Mouse (Mus musculus): ENCODE measurements at regions not wholly inside any gene's neighbourhood (a gene's known extent, or its start where the extent isn't known, plus 50 kb on each side); places are given as distances from the start of the nearest gene placed in this dataset.

GRCm38 (mm10) chr16:25047726-25048125 lies 238.9 kb upstream of the Tprg start:
- Histone ChIP-seq H3K9ac (ENCODE audit: control insufficient read depth, low read depth, low read length, poor library complexity, severe bottlenecking) (no peak overlapping the region), H3K9me3 (replicated peaks; ENCODE audit: insufficient read depth, low read length) (no peaks in the 10 kb centered on the region), H3K79me2 (ENCODE audit: control insufficient read depth, insufficient read depth, low read length, poor library complexity) (no peaks in the 10 kb centered on the region), H3K4me3 (ENCODE audit: control insufficient read depth in 1 of 2, insufficient read depth in 1 of 2, low read depth in 2 of 2, low read length in 2 of 2) (no peak overlapping the region), H3K4me1 (ENCODE audit: control insufficient read depth in 1 of 2, insufficient read depth in 2 of 2, low read length in 2 of 2) (peaks cover 5 to 22% of the 10 kb centered on the region in 2 experiments), H3K27ac (ENCODE audit: control insufficient read depth, low read depth, low read length) (no peak overlapping the region), H3K27me3 (ENCODE audit: control insufficient read depth in 1 of 2, insufficient read depth in 2 of 2, low read length in 2 of 2) (no peaks in the 10 kb centered on the region), H3K36me3 (ENCODE audit: control insufficient read depth in 1 of 2, insufficient read depth in 2 of 2, low read length in 2 of 2) (peaks cover 0 to 22% of the 10 kb centered on the region in 2 experiments; a peak in 2 of 4 replicates)
- no peak for TF ChIP-seq E2F4 (IDR thresholded peaks at IDR 0.05; ENCODE audit: borderline replicate concordance, low read depth, low read length)
- TF ChIP-seq NELFE (IDR thresholded peaks at IDR 0.05; ENCODE audit: low read depth, low read length) = no peak
- no peak for TF ChIP-seq TAL1 (IDR thresholded peaks at IDR 0.05; ENCODE audit: low read length)
- TF ChIP-seq MAZ (IDR thresholded peaks at IDR 0.05; ENCODE audit: low read depth, low read length) = no peak
- no peak for TF ChIP-seq MEF2A (IDR thresholded peaks at IDR 0.05; ENCODE audit: extremely low read depth, insufficient replicate concordance, low read depth, low read length, poor library complexity, severe bottlenecking)
- TF ChIP-seq MYC (IDR thresholded peaks at IDR 0.05; ENCODE audit: low read depth, low read length) = no peak
- TF ChIP-seq TBP (IDR thresholded peaks at IDR 0.05; ENCODE audit: low read depth, low read length) = no peak
- no peak for TF ChIP-seq GATA1 (IDR thresholded peaks at IDR 0.05; ENCODE audit: low read depth, low read length)
- no peak for TF ChIP-seq MAFK (IDR thresholded peaks at IDR 0.05; ENCODE audit: borderline replicate concordance, low read depth, low read length)
- TF ChIP-seq MXI1 (IDR thresholded peaks at IDR 0.05; ENCODE audit: low read depth, low read length) = no peak
- TF ChIP-seq NRF1 (IDR thresholded peaks at IDR 0.05; ENCODE audit: insufficient read depth, low read depth, low read length, poor library complexity, severe bottlenecking) = no peak
- no peak for TF ChIP-seq MYB (IDR thresholded peaks at IDR 0.05; ENCODE audit: low read depth, low read length)
- TF ChIP-seq SMC3 (IDR thresholded peaks at IDR 0.05; ENCODE audit: low read depth, low read length) = no peak
- no peak for TF ChIP-seq CHD1 (IDR thresholded peaks at IDR 0.05; ENCODE audit: low read depth, low read length)
- no peak for TF ChIP-seq USF2 (IDR thresholded peaks at IDR 0.05; ENCODE audit: borderline replicate concordance in 1 of 2, insufficient read depth in 1 of 2, low read depth in 1 of 2, low read length in 2 of 2)
- no peak for TF ChIP-seq ETS1 (IDR thresholded peaks at IDR 0.05; ENCODE audit: low read depth, low read length)
- no peak for TF ChIP-seq EP300 (IDR thresholded peaks at IDR 0.05; ENCODE audit: low read depth in 1 of 2, low read length in 2 of 2)
- no peak for TF ChIP-seq KAT2A (conservative IDR thresholded peaks at IDR 0.05; ENCODE audit: low read depth, low read length)
- no peak for TF ChIP-seq HCFC1 (IDR thresholded peaks at IDR 0.05; ENCODE audit: low read depth, low read length)
- DNase-seq (ENCODE audit: low read depth, low spot score) = no peak

- Histone ChIP-seq H3K9me3 (replicated peaks; ENCODE audit: insufficient read depth, low read length) (no peaks in the 10 kb centered on the region), H3K9ac (ENCODE audit: control insufficient read depth, low read depth, low read length, poor library complexity, severe bottlenecking) (no peak overlapping the region), H3K4me3 (ENCODE audit: control insufficient read depth in 1 of 2, insufficient read depth in 1 of 2, low read depth in 2 of 2, low read length in 2 of 2) (no peak overlapping the region), H3K4me1 (ENCODE audit: control insufficient read depth in 1 of 2, insufficient read depth in 2 of 2, low read length in 2 of 2) (peaks cover 5 to 29% of the 10 kb centered on the region in 2 experiments), H3K79me2 (ENCODE audit: control insufficient read depth, insufficient read depth, low read length, poor library complexity) (no peaks in the 10 kb centered on the region), H3K27ac (ENCODE audit: control insufficient read depth, low read depth, low read length) (no peak overlapping the region), H3K27me3 (ENCODE audit: control insufficient read depth in 1 of 2, insufficient read depth in 2 of 2, low read length in 2 of 2) (no peaks in the 10 kb centered on the region), H3K36me3 (ENCODE audit: control insufficient read depth in 1 of 2, insufficient read depth in 2 of 2, low read length in 2 of 2) (peaks cover 0 to 35% of the 10 kb centered on the region in 2 experiments; a peak in 2 of 4 replicates)
- TF ChIP-seq TCF12 (IDR thresholded peaks at IDR 0.05; ENCODE audit: low read depth, low read length) (no peak), ETS1 (IDR thresholded peaks at IDR 0.05; ENCODE audit: low read depth, low read length) (no peak), MAFK (IDR thresholded peaks at IDR 0.05; ENCODE audit: borderline replicate concordance, low read depth, low read length) (no peak), NELFE (IDR thresholded peaks at IDR 0.05; ENCODE audit: low read depth, low read length) (no peak), MYC (IDR thresholded peaks at IDR 0.05; ENCODE audit: low read depth, low read length) (no peak)
- DNase-seq (ENCODE audit: low read depth, low spot score) = no peak
These were observed 236.6 kb upstream of the Tprg start for GRCm38 (mm10) chr16:25049928-25050510.
